30 mouse cellular contexts compared by ENCODE assay signal in genomic region chr11:26104680-26105079, GRCm38 (mm10).
DNase-seq lines count a peak whose midpoint lies in the region; ATAC-seq and TF ChIP-seq lines count a peak whose summit lies in the region.
"Had no signal": no experiment of that assay in that cellular context is flagged by ENCODE, and none has a peak within 500 bp of the region (broad histone marks: within the 10 kb centered on the region; RNA-seq: fewer than 3 reads in every experiment).

No protein-coding gene starts in this region.

- no peak overlapping the region for H3K9ac ChIP-seq in forebrain, postnatal 0 days
- H3K9ac ChIP-seq in forebrain, embryonic 13.5 days, result no peak overlapping the region
- no peak overlapping the region for H3K9ac ChIP-seq in midbrain, embryonic 11.5 days (ENCODE audit: low read length)
- no peak overlapping the region for H3K9ac ChIP-seq in midbrain, embryonic 13.5 days (replicated peaks)
- H3K9ac ChIP-seq: embryonic facial prominence, embryonic 13.5 days; heart, embryonic 12.5 days; heart, embryonic 15.5 days; hindbrain, embryonic 13.5 days; intestine, embryonic 15.5 days had no signal

- H3K4me3 ChIP-seq in forebrain, postnatal 0 days (ENCODE audit: low read depth, low read length), result no peak overlapping the region
- H3K4me3 ChIP-seq in forebrain, embryonic 13.5 days, result no peak overlapping the region
- no peak overlapping the region for H3K4me3 ChIP-seq in midbrain, embryonic 11.5 days (ENCODE audit: low read depth, low read length)
- no peak overlapping the region for H3K4me3 ChIP-seq in midbrain, embryonic 13.5 days (replicated peaks)
- H3K4me3 ChIP-seq: embryonic facial prominence, embryonic 10.5 days; embryonic facial prominence, embryonic 13.5 days; erythroblast, embryonic 14.5 days; heart, embryonic 12.5 days; heart, embryonic 15.5 days; hindbrain, embryonic 13.5 days; intestine, embryonic 15.5 days had no signal

- no peak overlapping the region for H3K4me2 ChIP-seq in forebrain, postnatal 0 days (ENCODE audit: low read depth)
- H3K4me2 ChIP-seq in forebrain, embryonic 13.5 days, result no peak overlapping the region
- no peak overlapping the region for H3K4me2 ChIP-seq in midbrain, embryonic 11.5 days
- no peak overlapping the region for H3K4me2 ChIP-seq in midbrain, embryonic 13.5 days (replicated peaks)
- H3K4me2 ChIP-seq: embryonic facial prominence, embryonic 13.5 days; heart, embryonic 12.5 days; heart, embryonic 15.5 days; intestine, embryonic 15.5 days had no signal

- peaks cover 15% of the 10 kb centered on the region for H3K4me1 ChIP-seq in forebrain, postnatal 0 days (ENCODE audit: insufficient read depth)
- H3K4me1 ChIP-seq in forebrain, embryonic 13.5 days, result peaks cover 49% of the 10 kb centered on the region
- peaks cover 15% of the 10 kb centered on the region; the same call in 1 of the 2 replicates for H3K4me1 ChIP-seq in midbrain, embryonic 11.5 days (ENCODE audit: control insufficient read depth, insufficient read depth, low read length)
- peaks cover 29% of the 10 kb centered on the region for H3K4me1 ChIP-seq in midbrain, embryonic 13.5 days (replicated peaks)
- H3K4me1 ChIP-seq: heart, embryonic 15.5 days; intestine, embryonic 15.5 days had no signal

- no peaks in the 10 kb centered on the region for H3K27me3 ChIP-seq in forebrain, postnatal 0 days (ENCODE audit: insufficient read depth, low read length)
- no peaks in the 10 kb centered on the region for H3K27me3 ChIP-seq in forebrain, embryonic 13.5 days
- H3K27me3 ChIP-seq in midbrain, embryonic 11.5 days (ENCODE audit: control insufficient read depth, insufficient read depth, low read length), result no peaks in the 10 kb centered on the region
- no peaks in the 10 kb centered on the region for H3K27me3 ChIP-seq in midbrain, embryonic 13.5 days
- H3K27me3 ChIP-seq: CH12.LX; embryonic facial prominence, embryonic 13.5 days; heart, embryonic 12.5 days; heart, embryonic 15.5 days; hindbrain, embryonic 13.5 days; intestine, embryonic 15.5 days had no signal

- no peak for ATAC-seq in forebrain, postnatal 0 days
- no peak for ATAC-seq in forebrain, embryonic 13.5 days
- peak; percentile 41; the same call in 1 of the 2 replicates for ATAC-seq in midbrain, embryonic 11.5 days (ENCODE audit: low FRiP score)
- no peak for ATAC-seq in midbrain, embryonic 13.5 days
- ATAC-seq: activated CD4-positive, CD25-positive, alpha-beta regulatory T cell, adult 4 months; hindbrain, embryonic 16.5 days; intestine, embryonic 15.5 days had no signal

- no peaks in the 10 kb centered on the region for H3K9me3 ChIP-seq in forebrain, postnatal 0 days (ENCODE audit: low read length)
- no peaks in the 10 kb centered on the region for H3K9me3 ChIP-seq in forebrain, embryonic 13.5 days (replicated peaks)
- H3K9me3 ChIP-seq in midbrain, embryonic 11.5 days (ENCODE audit: control insufficient read depth, low read length), result no peaks in the 10 kb centered on the region
- no peaks in the 10 kb centered on the region for H3K9me3 ChIP-seq in midbrain, embryonic 13.5 days
- H3K9me3 ChIP-seq: embryonic facial prominence, embryonic 10.5 days; embryonic facial prominence, embryonic 13.5 days; heart, embryonic 12.5 days; heart, embryonic 15.5 days; hindbrain, embryonic 10.5 days; hindbrain, embryonic 13.5 days; intestine, embryonic 15.5 days had no signal

- TF ChIP-seq CTCF in forebrain, postnatal 0 days (IDR thresholded peaks at IDR 0.05; ENCODE audit: low read depth), result no peak

- no peaks in the 10 kb centered on the region for H3K36me3 ChIP-seq in forebrain, postnatal 0 days (ENCODE audit: insufficient read depth)
- no peaks in the 10 kb centered on the region for H3K36me3 ChIP-seq in forebrain, embryonic 13.5 days (ENCODE audit: poor library complexity, severe bottlenecking)
- H3K36me3 ChIP-seq in midbrain, embryonic 11.5 days (ENCODE audit: control insufficient read depth, insufficient read depth, low read length), result no peaks in the 10 kb centered on the region
- no peaks in the 10 kb centered on the region for H3K36me3 ChIP-seq in midbrain, embryonic 13.5 days
- H3K36me3 ChIP-seq: embryonic facial prominence, embryonic 10.5 days; embryonic facial prominence, embryonic 13.5 days; heart, embryonic 12.5 days; heart, embryonic 15.5 days; hindbrain, embryonic 10.5 days; hindbrain, embryonic 13.5 days; intestine, embryonic 15.5 days had no signal

- DNase-seq in forebrain, postnatal 0 days, result peak; percentile 34
- no peak for DNase-seq in midbrain, embryonic 11.5 days (ENCODE audit: low spot score, missing footprints)
- peak; percentile 28 for DNase-seq in R1 (ENCODE audit: low read depth, low spot score)
- DNase-seq in right cerebral cortex, adult 18-20 months, result no peak
- DNase-seq in cerebellum, postnatal 10 days, result no peak
- DNase-seq: adrenal gland, adult 8-10 months; adrenal gland, postnatal 25 days; B cell, adult 2 months; cerebellum, adult 11 months; cerebellum, adult 2 months; cerebellum, adult 9-11 months; cerebellum, postnatal 36 days; embryo, embryonic 11 days; gastrocnemius, postnatal 25 days; heart, adult 18-20 months; heart, postnatal 10 days; heart, postnatal 36 days had no signal

- H3K27ac ChIP-seq in forebrain, postnatal 0 days (ENCODE audit: low read depth, low read length), result 0 out of 2 replicates have a peak overlapping the region, but pooled peaks have one; percentile 37
- H3K27ac ChIP-seq in forebrain, embryonic 13.5 days, result no peak overlapping the region
- no peak overlapping the region for H3K27ac ChIP-seq in midbrain, embryonic 11.5 days (ENCODE audit: low read depth, low read length)
- H3K27ac ChIP-seq in midbrain, embryonic 13.5 days, result no peak overlapping the region
- H3K27ac ChIP-seq: embryonic facial prominence, embryonic 10.5 days; embryonic facial prominence, embryonic 13.5 days; heart, embryonic 15.5 days; hindbrain, embryonic 10.5 days; hindbrain, embryonic 13.5 days; intestine, embryonic 15.5 days had no signal

- 36% methylated on average over 2 of the region's 2 CpGs for WGBS in forebrain, postnatal 0 days
- 11% methylated on average over 2 of the region's 2 CpGs for WGBS in forebrain, embryonic 13.5 days
- 28% methylated on average over 2 of the region's 2 CpGs for WGBS in midbrain, embryonic 11.5 days
- 7% methylated on average over 2 of the region's 2 CpGs for WGBS in midbrain, embryonic 13.5 days

Comparison
In these comparisons a context has a peak if more than half of its experiments do, and no peak if none do; other contexts are left out.
1. DNase-seq: peak in forebrain, postnatal 0 days (single experiment) and R1 (single experiment); none in midbrain, embryonic 11.5 days (single experiment), right cerebral cortex, adult 18-20 months (single experiment) and cerebellum, postnatal 10 days (0 of 2).